Mouse (Mus musculus): ENCODE results near the gene Ndufaf4. TPM values are rescaled to one million over a fixed set of nuclear protein-coding genes. Genes with fewer than 3 reads are reported as not detected.
A peak's percentile ranks its signal among the peaks of the same experiment; 100 is the strongest.
"Not testable (repeated sequence)": the region's sequence is repeated elsewhere in the genome, so short reads cannot be mapped to it uniquely, and the experiment has no call there.

The Ndufaf4 gene
- total RNA-seq (2021) = 10 to 100 TPM; 65.4 to 71.1 TPM
- long read RNA-seq, experiment 1, transcript Ndufaf4-202 (2 exons, 2,358 nt) = minor isoform, 16 of 80 reads
- long read RNA-seq, experiment 1, transcript Ndufaf4-201 (3 exons, 3,632 nt) = major isoform, 57 of 80 reads
- long read RNA-seq, experiment 1, partial matches to known transcripts = 5 of 80 reads
- long read RNA-seq, experiment 1, other reads (novel, unspliced or antisense) = 1 of 80 reads
- long read RNA-seq, experiment 2, transcript Ndufaf4-201 (3 exons, 3,632 nt) = major isoform, 33 of 57 reads
- long read RNA-seq, experiment 2, transcript Ndufaf4-202 (2 exons, 2,358 nt) = minor isoform, 11 of 57 reads
- long read RNA-seq, experiment 2, partial matches to known transcripts = 0 of 57 reads
- long read RNA-seq, experiment 2, other reads (novel, unspliced or antisense) = 13 of 57 reads

DNA sequence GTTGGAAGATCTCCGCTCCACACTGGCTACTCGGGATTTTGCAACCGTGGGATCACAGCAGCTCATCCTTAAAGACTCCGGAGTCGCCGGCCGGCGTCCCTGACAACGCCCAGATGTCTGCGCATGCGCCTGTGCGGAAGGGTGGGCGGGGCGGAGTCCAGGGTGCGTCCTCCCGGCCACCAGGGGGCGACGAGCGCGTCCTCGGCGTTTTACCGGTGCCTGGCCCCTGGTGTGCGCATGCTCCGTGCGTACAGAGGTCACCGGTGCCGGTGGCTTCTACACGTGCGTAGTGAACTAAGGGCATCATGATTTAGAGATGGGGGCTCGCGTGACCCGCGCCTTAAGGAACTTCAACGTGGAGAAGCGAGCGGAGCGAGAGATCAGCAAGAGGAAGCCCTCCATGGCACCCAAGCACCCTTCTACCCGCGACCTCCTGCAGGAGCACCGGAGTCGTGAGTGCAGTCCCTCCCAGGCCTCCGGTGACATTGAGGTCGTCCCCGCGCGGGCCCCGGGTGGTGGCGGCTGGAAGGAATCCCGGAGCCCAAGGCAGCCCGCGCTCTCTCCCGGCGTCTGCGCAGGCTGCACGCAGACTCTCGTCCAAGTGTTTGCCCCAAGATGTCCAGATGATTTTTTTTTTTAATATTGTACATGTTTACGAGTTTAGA is at the start of gene Ndufaf4:
Gene Ndufaf4, plus strand, starts transcription at position 233 of the 665 bp plus-strand sequence.
- DNase-seq = peak; percentile 96 to 99

DNA sequence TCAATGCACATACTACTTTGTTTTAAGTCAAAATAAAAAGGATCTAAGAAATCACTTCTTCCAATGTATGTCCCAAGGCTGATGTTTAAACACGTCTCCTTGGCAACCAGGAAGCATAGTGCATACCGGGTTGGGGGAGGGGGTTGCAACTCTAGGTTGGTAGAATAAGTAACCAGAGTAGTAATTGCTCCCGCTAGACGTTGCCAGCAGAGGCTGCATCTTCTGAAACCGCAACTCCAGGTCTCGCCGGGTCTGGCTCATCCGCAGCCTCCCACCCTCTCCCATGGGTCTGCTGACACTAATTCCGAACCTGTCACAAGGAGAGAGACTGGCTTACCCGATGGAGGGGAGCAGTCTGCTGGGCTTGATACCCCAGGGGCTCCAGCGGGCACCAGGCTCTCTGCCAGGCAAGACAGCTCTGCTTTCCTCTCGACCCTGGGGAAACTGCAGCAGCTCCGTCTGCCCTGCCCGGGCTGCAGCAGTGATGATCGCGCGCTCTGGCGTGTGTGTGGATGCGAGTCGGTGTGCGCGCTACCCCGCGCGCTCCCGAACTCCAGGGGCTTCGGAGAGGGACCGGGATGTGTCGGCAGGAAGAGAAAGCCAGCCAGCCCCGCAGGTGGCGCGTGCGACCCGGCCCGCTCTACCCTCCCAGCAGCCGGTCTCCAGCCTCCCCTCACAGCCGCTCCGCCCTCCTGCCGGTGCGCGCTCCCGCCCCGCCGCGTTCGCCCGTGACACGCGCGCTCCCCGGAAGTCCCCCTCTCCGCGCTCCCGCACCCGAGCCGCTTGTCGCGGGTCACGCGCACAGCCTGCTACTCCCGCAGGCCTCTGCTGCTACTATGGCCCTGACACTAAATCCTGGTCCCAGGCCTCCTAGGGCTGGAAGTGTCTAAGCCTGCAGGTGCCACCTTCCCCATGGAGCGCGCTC is 47.2 kb upstream of the Ndufaf4 start, which contains the start of gene Klhl32:
Gene Klhl32, minus strand, starts transcription at position 724 of the 925 bp plus-strand sequence.
- peak; percentile 54 to 59 for DNase-seq

GRCm38 (mm10) chr4:24865691-24866090 is 32.2 kb upstream of the Ndufaf4 start:
- no peak for DNase-seq

GRCm38 (mm10) chr4:24869230-24869629 is 28.7 kb upstream of the Ndufaf4 start:
- DNase-seq = no peak

- not testable (repeated sequence) for DNase-seq
Observed at GRCm38 (mm10) chr4:24889386-24889785, 8.5 kb upstream of the Ndufaf4 start.

- DNase-seq = not testable (repeated sequence)
Observed at GRCm38 (mm10) chr4:24892293-24892692, 5.6 kb upstream of the Ndufaf4 start.

- no peak for DNase-seq
Observed at GRCm38 (mm10) chr4:24894625-24895024, 3.3 kb upstream of the Ndufaf4 start.

- peak; percentile 35 to 58 for DNase-seq
Observed at GRCm38 (mm10) chr4:24896829-24897228, 1.1 kb upstream of the Ndufaf4 start.

GRCm38 (mm10) chr4:24897351-24897750 is 532 bp upstream of the Ndufaf4 start:
- DNase-seq = no peak

DNA sequence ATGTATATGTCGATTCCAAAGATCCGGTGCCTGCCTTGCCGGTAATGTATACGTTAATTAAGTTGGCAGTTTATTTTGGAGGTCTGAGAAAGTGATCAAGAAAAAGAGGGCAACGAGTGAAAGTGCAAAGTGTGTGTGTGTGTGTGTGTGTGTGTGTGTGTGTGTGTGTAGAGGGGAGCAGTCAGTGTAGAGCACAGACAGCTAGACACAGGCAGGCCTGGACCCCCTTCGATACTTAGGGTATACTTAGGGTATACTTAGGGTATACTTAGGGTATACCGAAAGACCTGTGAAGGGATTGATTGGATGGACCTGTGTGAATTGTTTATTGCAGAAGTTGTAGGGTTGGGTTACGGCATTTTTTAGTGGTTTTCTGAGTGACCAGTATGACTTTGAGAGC is 753 bp downstream of the Ndufaf4 start:
- DNase-seq = peak in 1 of 2 experiments; percentile 13

- no peak for DNase-seq
Observed at GRCm38 (mm10) chr4:24899146-24899545, 1.3 kb downstream of the Ndufaf4 start.

DNA sequence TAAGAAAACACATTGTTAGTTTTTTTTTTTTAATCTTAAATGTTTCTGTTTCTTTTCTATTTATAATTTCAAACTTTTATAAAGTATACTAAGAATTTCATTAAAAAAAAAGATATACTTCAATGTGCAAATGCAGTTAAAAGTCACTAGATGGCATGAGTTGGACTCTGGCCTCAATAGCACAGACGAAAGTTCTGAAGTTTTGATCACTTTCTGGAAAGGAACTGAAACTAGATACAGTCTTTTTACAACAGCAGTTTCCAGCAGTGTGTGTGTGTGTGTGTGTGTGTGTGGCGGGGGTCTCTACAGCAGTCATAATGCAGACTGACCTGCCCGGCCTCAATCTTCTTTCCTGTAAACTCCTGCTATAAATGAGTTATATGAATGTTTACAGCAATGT is 9.9 kb downstream of the Ndufaf4 start:
- no peak for DNase-seq

DNA sequence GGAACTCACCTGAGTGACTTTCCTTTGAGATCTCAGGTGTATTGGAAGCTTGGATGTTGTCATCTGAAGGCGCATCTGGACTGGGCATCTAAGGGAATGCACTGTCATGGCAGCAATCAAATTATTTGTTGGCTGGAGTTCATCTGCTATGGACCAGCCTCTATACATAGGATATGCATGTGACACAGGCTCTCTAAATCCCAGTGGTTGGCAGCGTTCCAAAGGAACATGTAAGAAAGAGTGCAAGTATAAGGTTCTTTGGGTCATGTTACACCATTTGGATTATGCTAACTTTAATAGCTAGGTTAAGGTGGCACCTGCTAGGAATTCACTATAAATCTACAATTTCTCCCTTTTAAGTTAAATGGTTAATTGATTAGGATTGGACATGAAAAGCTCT is 17.7 kb downstream of the Ndufaf4 start:
- DNase-seq = no peak

GRCm38 (mm10) chr4:24920006-24920577 is 22.2 kb downstream of the Ndufaf4 start:
- no peak for DNase-seq

DNA sequence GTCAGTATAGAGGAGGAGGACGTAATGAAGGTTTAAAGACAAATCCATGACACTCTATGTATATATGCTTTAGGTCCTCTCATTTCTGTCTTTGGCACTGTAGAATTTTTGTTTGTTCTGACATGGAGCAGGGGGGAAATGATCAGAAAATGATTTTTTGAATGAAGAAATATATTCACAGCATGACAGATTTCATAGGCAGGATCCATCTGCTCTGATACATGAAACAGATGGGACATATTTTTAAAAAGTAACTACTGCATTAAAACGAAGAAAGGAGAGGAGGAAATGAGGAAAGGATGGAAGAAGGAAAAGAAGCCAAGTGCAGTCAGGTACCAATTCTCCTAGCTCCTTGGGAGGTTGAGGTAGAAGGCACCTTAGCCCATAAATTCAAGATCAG is 26.8 kb downstream of the Ndufaf4 start:
- DNase-seq = no peak

- DNase-seq = no peak
Observed at GRCm38 (mm10) chr4:24928260-24928780, 30.4 kb downstream of the Ndufaf4 start.

DNA sequence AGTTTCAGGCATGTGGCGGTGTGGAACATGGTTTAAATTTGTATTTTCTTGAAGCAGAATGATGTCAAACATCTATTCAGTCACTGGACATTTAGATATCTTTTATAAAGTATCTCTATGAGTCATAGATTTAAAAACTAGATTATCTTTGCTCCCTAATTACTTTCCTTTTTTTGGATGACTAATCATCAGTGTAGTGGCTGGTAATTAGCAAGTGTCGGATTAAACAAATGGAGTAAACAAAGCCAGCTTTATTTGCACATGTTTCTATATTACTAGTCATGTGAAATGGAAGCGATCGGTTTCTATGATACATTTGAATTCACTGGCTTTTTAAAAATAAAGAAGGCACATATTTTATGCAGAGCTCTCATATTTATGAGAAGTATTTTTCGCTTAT is 31.0 kb downstream of the Ndufaf4 start:
- DNase-seq = no peak

DNA sequence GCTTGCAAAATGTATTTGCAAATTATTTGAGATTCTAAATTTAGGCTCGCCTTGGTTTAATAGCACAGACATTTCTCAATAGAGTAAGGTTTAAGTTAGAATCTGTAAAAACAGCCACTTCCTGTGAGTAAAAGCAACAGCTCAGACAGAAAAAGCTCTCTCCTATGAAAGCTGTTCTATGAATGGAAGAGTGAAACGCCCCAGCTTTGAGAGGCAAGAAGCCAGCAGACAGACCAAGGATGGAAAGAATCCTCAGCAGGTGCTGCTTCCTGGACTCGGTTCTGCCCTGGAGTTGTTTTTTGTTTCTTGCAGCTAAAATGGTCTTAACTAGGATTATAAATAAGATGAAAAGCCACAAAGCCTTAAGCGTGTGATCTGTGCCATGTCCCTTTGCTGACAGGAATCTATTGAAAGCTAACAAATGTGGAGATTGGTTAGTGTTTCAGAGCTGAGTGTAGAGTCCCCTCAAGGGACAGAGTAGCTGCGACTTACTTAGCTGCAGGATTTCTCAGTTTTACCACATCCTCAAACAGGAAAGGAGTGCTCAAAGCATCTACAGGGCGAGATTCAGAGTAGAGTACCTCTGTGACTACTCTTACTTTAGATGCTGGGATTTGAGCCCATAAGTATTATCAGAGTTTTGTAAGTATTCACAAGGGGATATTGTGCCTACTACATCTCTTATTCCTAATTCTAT is 45.0 kb downstream of the Ndufaf4 start:
- DNase-seq = no peak
